Mouse (Mus musculus) kidney, adult 11 months (tissue): ENCODE measurements around the gene Npvf.
"Not testable (repeated sequence)": the region's sequence is repeated elsewhere in the genome, so short reads cannot be mapped to it uniquely, and the experiment has no call there.

ENCODE experiments used
- DNase-seq: peaks from one replicate; pipeline ENCODE4 v3.0.0; 2022

Gene Npvf

GRCm38 (mm10) chr6:50639656-50640055, 14.6 kb downstream of the Npvf start:
- no peak for DNase-seq

GRCm38 (mm10) chr6:50626170-50626569, 28.1 kb downstream of the Npvf start:
- not testable (repeated sequence) for DNase-seq

GRCm38 (mm10) chr6:50618273-50618672, 36.0 kb downstream of the Npvf start:
- not testable (repeated sequence) for DNase-seq

- DNase-seq: no peak
These were observed 52.6 kb downstream of the Npvf start for GRCm38 (mm10) chr6:50601620-50602019.
